Mouse (Mus musculus) granulocyte monocyte progenitor cell, adult 5-6 weeks (primary cell): ENCODE data around the gene Fcor. TPM values are rescaled to one million over a fixed set of nuclear protein-coding genes. Genes with fewer than 3 reads are reported as not detected.

Source experiments
- ATAC-seq: replicated peaks from 2 replicates; pipeline ENCODE4 v1.8.0; 2016; ENCODE audit warnings: mild to moderate bottlenecking, moderate TSS enrichment, inconsistent platforms; ENCODE audit not compliant: poor library complexity, severe bottlenecking
- total RNA-seq, 2 experiments: library from RNA; stranded (forward) in 1 of 2; stranded (reverse) in 1 of 2; fragments of 200-712, 200-1000 nt in 1 of 2; fragments of >200 nt in 1 of 2; fragmentation: Nextera tagmentation in 1 of 2; gene quantifications; 2 replicates each; pipeline ENCODE4 v1.2.3; 2014 to 2017

Gene Fcor
- total RNA-seq (2014; fragmentation: Nextera tagmentation) (27.9 and 43.5 TPM in 2 replicates), total RNA-seq (2017) (13.1 and 14.4 TPM in 2 replicates)

- peak; percentile 54 for ATAC-seq
Observed at GRCm38 (mm10) chr8:3671980-3672491, at the start of gene Fcor. TSS of gene Fcor (minus strand) at chr8:3672362.

DNA sequence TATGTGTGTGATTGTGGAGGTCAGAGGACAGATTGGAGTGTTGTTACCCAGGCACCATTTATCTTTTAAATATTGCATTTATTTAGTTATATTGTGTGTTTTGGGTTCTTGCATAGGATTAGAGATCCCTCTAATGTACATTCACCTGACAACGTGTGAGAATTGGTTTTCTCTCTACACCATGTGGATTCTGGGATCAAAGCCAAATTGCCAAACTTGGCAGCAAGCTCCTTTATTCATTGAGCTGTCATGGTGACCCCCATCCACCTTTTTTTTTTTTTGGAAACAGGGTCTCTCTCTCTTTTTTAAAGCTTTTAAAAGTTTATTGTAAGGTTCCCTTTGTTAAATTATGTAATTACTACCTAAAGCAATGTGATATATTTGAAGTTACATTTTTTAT lies 48.9 kb upstream of the Fcor start:
- no peak for ATAC-seq

GRCm38 (mm10) chr8:3720551-3720950 lies 48.4 kb upstream of the Fcor start, which contains the start of gene Clec4g:
TSS of gene Clec4g (minus strand) at chr8:3720651.
- ATAC-seq, result no peak

- peak; percentile 98 for ATAC-seq
Observed at GRCm38 (mm10) chr8:3718559-3718958, 46.4 kb upstream of the Fcor start.

DNA sequence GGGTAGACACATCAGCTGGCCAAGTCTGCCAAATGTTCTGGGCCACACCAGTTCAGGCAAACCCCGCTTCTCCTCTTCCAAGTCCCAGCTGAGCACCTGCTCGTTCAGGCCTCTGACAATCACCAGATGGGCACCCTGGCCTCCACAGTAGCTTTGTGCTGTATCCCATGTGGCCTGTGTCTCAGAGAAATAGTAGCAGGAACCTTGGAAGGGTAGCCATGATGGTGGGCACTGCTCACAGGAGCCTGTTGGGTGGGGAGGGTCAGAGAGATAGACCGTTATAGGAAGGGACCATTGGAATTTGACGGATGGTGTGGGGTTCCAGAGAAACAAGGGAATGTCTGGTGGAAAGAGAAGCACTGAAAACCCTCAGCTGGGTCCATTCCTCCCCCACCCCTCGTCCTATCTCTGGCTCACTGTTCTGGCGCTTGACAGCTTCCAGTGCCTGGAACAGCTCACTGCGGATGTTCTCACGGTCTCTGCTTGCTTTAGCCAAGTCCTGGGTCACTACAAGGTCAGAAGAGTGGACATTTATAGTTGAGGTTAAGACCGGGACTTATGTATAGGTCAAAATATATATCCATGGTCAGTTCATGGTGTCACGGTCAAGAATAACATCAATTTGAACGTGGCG lies 45.3 kb upstream of the Fcor start:
- ATAC-seq, result no peak

DNA sequence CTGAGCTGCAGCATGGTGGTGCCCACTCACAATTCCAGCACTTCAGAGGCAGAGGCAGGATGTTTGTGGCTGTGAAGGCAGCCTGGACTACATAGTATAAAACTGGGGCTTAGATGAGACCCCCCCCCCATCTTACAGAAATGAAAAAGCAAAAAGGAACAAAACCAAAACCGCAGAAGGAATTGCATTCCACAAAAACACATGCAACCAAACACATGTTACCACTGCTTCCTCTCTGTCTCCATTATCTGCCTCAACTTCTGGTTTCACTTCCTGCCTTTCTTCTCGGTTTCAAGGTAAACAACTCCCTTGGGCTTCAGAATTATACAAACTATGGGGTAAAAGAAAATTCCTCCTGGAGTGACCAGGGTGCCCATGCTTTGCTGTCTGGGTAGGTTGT lies 39.5 kb upstream of the Fcor start:
- ATAC-seq, result peak; percentile 82

DNA sequence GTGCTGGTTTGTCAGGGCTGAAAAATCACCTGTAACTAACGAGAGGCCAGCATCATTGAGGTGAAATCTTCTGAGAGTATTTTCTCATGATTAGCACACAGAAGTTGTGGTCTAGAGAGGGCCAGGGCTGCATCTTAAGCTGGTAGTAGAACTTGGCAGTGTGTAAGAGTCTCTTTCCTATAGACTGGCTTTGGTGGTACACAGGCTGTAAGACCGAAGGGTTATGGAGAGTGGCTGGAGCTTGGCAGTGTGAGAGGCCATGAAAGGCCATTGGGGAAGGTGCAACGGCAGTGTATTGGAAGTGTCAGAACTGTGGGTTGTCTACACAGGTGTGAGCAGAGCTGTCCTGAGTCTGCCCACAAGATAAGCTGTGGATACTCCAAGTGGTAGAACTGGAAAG lies 38.1 kb upstream of the Fcor start:
- ATAC-seq, result peak; percentile 18; the same call in 1 of the 2 replicates

- ATAC-seq, result no peak
Observed at GRCm38 (mm10) chr8:3707611-3708010, 35.4 kb upstream of the Fcor start.

DNA sequence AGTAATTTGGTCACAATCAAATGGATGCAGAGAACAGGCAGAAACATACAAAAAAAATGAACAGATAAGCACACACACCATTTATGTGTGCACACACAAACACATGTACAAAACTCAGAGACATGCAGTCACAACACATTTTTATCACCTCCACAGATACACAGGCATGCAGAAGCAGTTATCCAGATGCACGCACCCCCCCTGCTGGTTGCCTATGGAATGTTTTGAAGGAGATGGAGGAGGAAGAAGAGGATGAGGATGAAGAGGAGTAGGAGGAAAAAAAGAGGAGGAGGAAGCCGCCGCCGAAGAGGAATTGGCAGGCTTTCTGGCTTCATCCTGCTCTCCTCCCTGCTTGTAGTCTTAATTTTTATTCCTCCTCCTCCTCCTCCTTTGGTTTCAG lies 33.5 kb upstream of the Fcor start:
- ATAC-seq, result peak; percentile 48

GRCm38 (mm10) chr8:3701491-3701890 lies 29.3 kb upstream of the Fcor start:
- peak; percentile 71 for ATAC-seq

DNA sequence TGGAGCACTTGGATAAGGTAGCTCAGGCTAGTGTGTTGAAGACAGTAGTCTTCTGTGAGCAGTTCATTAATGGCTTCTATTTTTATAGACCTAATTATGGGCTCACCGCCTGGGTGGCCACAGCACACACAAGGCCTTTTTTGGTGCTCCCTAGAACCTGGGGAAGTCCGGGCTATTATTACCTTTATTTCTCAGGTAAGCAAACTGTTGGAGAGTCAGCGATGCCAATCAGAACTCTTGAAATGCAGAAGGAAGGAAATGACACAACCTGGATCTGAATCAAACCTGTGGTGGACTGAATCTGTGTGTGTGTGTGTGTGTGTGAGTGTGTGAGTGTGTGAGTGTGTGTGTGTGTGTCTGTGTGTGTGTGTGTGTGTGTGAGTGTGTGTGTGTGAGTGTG lies 22.0 kb upstream of the Fcor start, which contains the start of gene Fcer2a:
TSS of gene Fcer2a (minus strand) at position 55 of the 400 bp plus-strand sequence.
- ATAC-seq, result no peak

DNA sequence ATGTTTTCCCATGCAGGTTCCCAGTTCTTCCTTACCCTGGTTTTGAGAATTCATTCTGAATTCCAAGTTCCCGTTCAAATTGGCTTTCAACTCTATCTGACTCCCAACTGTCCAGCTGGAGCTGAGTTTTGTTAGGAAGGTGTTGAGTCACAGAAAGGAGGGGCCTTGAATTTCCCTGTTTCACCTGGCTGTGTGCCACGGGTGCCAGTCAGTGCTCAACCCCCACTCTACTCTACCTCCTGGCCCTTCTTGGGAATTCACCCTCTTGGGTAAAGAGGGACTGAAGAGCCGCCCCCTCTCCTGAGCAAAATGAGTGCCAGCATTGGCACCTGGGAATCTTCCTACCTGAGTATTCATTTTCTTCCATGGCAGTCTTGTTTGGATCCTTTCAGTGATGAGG lies 18.6 kb upstream of the Fcor start:
- ATAC-seq, result no peak

DNA sequence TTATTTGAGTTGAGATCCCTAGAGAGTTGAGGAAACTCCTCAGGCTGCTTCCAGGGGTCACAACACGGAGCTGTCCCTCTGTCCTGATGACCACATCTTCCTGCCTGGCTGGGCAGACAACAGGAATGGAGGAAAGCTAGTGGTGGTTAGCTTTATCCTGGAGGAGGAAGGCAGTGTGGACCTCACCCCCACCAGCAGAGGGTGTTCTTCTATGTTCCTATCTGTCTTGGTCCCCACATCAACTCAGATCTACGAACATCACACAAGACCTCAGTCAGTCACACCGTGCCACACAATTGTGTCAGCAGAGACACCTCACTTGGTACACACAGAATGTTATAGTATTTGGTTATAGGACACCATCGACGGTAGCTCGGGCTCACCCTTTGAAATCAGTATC lies 15.4 kb upstream of the Fcor start:
- ATAC-seq, result peak; percentile 38

GRCm38 (mm10) chr8:3685422-3685821 lies 13.3 kb upstream of the Fcor start:
- ATAC-seq, result no peak

- no peak for ATAC-seq
Observed at GRCm38 (mm10) chr8:3684530-3684929, 12.4 kb upstream of the Fcor start.

GRCm38 (mm10) chr8:3683408-3684176 lies 11.4 kb upstream of the Fcor start:
- peak; percentile 27 for ATAC-seq

DNA sequence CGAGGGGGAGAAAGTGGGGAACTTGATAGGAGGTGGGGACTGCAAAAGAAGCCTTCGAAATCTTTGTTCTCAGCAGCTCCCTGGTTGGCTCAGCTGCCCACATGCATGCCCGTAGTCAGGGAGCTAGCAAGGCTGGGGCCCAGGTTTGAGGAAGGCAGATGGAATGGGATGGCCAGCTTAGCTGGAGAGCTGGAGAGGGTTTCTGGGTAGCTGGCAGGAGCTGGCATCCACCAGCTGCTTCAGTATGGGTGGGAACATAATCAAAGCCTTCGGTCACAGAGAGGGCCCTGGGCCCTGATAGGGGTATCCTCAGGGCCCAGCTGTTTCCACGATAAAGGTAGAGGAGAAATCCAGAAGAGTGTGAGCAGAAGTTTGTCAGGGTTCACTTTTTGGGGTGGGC lies 10.3 kb upstream of the Fcor start:
- ATAC-seq, result no peak

DNA sequence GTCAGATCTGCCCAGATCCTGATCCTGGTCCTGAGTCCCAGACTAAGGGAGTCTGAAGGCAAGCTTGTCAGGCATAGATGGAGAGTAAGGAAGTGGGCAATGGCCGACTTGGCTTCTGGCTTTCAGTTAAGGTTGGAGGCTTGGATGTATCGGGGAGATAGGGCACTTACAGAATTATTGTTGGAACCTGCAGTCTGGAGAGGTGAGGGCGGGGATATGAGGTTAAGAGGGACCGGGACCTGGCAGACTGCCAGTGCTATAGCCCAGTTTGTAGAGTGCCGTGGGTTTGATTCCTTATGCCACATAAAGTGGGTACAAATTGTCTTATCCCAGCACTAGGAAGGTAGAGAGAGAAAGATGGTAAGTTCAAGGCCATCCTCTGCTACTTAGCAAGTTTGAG lies 7.5 kb upstream of the Fcor start:
- ATAC-seq, result no peak

- no peak for ATAC-seq
Observed at GRCm38 (mm10) chr8:3679236-3679635, 7.1 kb upstream of the Fcor start.

GRCm38 (mm10) chr8:3678831-3679230 lies 6.7 kb upstream of the Fcor start:
- no peak for ATAC-seq

- ATAC-seq, result peak; percentile 43
Observed at GRCm38 (mm10) chr8:3676993-3677579, 4.9 kb upstream of the Fcor start.
